Mouse (Mus musculus): Measurements from ENCODE around the gene Oas1g.
"Not testable (repeated sequence)": the region's sequence is repeated elsewhere in the genome, so short reads cannot be mapped to it uniquely, and the experiment has no call there.

The Oas1g gene

GRCm38 (mm10) chr5:120890026-120890425 lies 2.6 kb upstream of the Oas1g start:
- DNase-seq (ENCODE audit: low spot score): no peak

DNA sequence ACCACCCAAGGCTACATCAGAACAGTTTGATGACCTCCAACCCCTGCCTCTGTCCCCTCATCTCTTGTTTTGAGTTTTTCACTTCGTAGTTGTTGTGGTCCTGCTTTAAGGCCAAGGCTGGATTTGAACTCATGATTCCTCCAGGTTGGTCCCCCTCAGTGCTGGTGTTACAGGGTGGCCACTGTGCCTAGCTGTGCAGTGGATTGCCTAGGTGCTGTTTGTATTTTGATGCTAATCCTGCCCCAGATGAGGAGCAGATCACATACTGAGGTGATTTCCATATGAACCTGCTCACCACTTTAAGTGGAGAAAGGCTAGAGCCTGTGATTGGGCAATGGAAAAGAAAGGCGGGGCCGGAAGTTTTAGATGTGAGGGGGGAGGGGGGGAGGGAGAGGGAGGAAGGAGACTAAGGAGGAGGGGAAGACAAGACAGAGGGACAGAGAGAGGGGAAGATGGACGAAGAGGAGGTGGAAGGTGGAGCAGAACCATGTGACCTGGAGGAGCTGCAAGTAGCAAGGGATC lies 942 bp upstream of the Oas1g start:
- DNase-seq (ENCODE audit: low spot score): not testable (repeated sequence)

- DNase-seq (ENCODE audit: low spot score): no peak
Observed at GRCm38 (mm10) chr5:120887831-120888230, 418 bp upstream of the Oas1g start.

DNA sequence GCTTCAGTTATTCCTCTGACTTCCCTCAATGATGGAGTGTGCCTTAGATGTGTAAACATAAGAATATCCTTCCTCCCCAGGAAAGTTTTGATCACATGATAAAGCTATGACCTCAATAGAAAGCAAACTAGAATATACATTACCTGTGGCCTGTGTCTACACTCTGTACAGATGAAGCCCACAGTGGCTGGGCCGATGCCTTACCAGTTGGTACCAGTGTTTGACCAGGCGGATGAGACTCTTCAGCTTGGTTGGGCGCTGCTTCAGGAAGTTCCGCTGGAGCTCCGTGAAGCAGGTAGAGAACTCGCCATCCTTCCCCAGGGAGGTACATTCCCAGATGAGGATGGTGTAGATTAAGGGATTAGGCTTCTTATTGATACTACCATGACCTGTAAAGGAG lies 5.7 kb downstream of the Oas1g start:
- not testable (repeated sequence) for DNase-seq (ENCODE audit: low spot score)

DNA sequence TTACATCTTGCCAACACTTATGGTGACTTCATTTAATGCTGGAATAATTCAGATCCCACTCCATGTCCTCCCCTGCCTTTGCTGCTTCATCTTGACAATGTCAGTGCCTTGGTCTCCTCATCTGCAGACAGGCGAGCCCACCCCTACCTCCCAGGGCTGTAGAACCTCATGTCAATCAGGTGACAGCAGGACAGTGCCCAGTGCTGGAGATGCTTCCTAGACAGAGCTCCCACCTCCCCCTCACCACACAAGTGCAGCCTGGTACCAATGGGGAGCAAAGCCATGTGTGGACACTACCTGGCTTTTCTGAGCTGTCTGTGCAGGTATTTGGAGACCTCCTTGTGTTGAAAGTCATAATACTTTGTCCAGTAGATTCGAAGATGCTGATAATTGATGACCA lies 8.6 kb downstream of the Oas1g start:
- not testable (repeated sequence) for DNase-seq (ENCODE audit: low spot score)

- DNase-seq (ENCODE audit: low spot score): not testable (repeated sequence)
Observed at GRCm38 (mm10) chr5:120877407-120877806, 10.0 kb downstream of the Oas1g start.

DNA sequence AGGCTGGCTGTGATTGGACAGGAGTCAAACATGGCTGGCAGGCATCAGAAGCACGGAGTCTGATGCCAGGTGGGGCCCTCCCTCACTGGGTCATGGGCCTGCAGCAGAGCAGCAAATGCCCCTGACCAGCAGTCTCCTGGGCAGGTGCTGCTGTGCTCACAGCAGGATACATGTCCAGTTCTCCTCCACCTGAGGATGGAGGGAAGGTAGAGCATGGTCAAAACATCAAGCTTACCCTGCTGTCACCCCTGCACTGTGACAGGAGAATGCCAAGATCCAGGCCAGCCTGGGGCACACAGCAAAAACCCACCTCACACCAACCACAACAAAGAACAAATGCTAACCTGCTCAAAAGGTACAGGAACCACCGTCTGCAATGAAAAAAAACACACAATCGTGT lies 10.6 kb downstream of the Oas1g start:
- not testable (repeated sequence) for DNase-seq (ENCODE audit: low spot score)

GRCm38 (mm10) chr5:120871469-120871868 lies 15.9 kb downstream of the Oas1g start:
- DNase-seq (ENCODE audit: low spot score): no peak

DNA sequence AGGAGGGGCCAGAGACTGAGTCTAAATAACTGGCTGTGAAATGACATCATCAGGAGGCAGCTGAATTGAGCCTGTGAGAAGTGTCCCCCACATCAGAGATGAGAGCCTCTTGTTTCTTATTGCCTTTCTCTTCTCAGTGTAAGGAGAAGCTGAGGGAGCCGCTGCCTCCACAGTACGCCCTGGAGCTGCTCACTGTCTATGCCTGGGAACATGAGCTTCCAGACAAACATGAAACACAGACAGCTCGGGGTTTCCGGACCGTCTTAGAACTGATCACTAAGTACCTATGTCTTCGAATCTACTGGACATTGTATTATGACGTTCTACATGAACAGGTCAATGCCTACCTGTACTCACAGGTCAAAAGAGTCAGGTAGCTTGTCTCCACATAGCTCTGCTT lies 16.6 kb downstream of the Oas1g start:
- no peak for DNase-seq (ENCODE audit: low spot score)

GRCm38 (mm10) chr5:120870081-120870480 lies 17.3 kb downstream of the Oas1g start:
- no peak for DNase-seq (ENCODE audit: low spot score)

GRCm38 (mm10) chr5:120869436-120870015 lies 17.9 kb downstream of the Oas1g start:
- DNase-seq (ENCODE audit: low spot score): no peak

DNA sequence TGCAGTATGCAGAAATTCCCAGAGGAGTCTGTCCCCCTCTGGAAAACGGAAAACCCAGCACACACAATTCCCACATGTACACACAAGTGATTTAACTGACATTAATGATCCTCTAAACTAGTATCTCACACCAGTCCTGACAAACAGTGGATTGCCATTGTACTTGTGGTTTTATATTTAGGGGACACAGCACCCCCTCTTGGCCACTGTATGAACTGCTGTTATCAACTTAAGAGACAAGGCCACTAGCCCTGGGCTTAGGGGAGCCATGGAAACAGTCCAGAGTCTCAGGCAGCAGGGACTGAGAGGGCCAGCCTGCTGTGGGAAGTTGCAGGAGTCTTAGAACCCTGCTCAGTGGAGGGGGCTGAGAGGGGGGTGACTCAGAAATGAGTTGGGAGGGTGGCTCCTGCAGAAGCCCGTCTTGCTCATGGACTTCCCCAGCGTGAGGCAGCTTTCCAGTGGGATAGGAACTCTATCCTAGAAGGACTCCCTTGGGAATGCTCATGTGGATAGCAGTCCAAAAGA lies 22.0 kb downstream of the Oas1g start:
- no peak for DNase-seq (ENCODE audit: low spot score)

DNA sequence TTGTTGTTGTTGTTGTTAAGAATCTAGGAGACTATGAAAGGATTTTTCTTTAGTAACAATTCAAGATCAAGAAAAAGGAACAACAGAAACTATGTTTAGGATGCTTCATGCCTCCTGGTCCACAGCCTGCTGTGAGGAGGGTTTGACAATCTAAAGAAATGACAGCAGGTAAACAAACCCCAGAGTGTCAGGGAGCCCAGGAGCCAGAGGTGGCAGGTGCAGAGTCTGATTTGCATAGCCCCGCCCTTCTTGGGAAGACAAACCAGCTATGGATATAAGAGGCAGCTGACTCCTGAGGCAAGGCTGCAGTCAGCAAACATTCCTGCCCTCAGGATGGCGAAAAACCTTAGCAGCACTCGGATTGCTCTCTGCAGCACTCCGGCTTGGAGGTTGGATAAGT lies 26.3 kb downstream of the Oas1g start, which contains the start of gene Oas1h:
Gene Oas1h, plus strand, starts transcription at position 301 of the 400 bp plus-strand sequence.
- DNase-seq (ENCODE audit: low spot score): no peak

DNA sequence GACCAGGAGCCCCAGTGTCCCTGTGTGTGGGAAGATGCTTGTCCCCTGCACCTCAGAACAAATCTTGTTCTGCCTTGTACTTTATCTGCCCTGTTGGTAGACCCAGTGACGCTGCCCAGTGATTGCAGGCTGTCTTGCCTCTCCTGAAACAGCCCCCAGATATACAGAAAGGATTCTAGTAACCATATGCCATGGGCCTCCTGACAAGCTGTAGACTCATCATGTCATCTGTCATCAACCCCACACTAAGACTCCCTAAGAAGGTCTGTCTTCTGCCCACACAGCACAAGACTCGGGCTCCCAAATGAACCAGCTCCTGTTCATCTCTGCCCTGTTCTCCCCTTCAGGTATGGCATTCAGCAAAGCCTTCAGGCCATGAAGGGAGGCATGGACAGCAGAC lies 28.2 kb downstream of the Oas1g start:
- no peak for DNase-seq (ENCODE audit: low spot score)

GRCm38 (mm10) chr5:120849601-120850136 lies 37.7 kb downstream of the Oas1g start:
- no peak for DNase-seq (ENCODE audit: low spot score)

GRCm38 (mm10) chr5:120847067-120847466 lies 40.3 kb downstream of the Oas1g start, which contains the start of gene Oas1f:
Gene Oas1f (plus strand): TSS chr5:120847367.
- DNase-seq (ENCODE audit: low spot score): no peak

DNA sequence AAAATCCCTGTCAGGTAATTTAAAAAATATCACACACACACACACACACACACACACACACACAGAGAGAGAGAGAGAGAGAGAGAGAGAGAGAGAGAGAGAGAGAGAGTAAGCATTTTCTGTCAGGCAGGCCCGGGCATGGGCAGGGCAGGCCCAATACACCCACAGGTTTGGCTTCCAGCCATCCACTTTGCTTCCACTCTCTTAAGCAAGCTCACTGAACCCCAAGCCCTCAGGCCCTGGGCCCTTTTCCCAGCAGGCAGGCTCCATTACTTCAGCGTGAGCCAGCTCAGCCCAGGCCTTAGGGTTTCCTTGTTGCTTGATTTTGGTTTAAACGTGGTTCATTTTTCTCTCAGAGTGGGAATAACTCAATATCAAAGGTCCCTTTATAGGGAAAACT lies 42.7 kb downstream of the Oas1g start:
- no peak for DNase-seq (ENCODE audit: low spot score)

DNA sequence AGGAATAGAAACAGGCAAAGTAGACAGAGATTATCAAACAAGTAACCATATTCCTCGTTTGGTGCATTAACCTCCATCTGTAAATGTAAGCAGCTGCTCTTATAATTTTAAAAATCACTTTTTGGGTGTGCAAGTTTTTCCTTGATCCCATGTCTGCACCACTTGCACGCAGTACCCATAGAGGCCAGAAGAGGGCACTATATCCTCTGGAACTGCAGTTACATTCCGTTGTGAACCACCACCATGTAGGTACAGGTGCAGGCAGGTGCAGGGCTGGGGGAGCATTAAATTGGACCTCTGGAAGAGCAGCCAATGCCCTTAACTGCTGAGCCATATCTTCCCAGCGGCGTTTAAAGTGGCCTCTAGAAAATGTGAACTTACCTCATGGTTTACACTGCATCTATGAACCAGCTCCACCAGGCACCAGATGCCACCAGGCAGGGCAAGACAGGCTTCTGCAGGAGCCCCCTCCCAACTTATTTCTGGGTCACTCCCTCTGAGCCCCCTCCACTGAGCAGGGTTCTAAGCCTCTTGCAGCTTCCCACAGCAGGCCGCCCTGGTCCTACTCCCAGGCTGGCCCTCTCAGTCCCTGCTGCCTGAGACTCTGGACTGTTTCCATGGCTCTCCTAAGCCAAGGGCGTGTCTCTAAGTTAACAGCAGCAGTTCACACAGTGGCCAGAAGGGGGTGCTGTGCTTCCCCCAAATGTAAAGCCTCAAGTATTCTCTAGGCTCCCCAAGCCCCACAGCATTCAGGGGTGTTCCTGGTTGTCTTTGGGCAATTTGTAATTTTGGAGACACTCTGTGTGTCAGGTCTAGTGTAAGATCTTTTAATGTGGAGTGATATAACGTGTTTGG lies 50.5 kb downstream of the Oas1g start:
- no peak for DNase-seq (ENCODE audit: low spot score)

DNA sequence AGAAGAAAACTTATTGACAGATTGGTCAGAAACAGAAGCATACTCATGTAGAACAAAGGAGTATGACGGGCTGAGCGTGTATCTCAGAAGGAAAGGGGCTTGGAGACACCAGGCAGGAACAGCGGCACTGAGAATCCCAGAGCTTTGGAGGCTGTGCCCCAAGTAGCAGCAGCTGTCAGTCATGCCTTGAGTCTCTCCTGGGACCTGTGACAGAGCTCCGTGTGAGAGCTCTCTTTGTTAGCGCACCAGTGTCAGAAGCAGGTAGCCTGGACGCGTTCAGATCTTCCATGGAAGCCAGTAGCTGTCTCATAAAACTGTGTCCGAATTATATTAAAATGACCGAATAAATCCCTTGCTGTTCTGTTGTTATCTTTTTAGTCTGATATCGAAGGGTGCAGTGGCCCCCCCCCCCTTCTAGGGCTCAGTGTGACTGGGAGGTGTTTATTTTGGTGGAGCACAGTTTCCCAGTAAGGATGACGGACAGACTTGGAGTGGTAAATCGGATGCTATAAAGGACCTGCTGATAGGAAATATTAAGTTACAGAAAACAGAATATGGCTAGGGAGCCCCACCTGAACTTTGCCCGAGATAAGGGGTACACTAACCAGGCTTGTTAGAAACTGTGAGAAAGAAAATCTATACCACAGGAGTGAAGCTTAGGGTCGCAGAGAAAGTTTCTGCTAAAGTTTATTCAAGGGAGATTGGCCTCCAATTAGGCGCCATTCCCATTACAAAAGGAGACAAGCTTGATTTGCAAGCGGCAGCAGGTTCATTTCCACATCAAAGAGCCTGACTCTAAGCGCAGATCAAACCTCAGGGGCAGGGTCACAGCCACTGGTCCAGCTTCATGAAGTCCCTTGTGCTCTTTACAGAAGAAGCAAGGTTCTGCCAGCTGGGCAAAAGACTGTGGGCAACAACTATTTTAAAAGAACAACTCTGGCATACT lies 53.8 kb downstream of the Oas1g start:
- DNase-seq (ENCODE audit: low spot score): no peak

- no peak for DNase-seq (ENCODE audit: low spot score)
Observed at GRCm38 (mm10) chr5:120831031-120831430, 56.4 kb downstream of the Oas1g start.
